Mouse (Mus musculus) cerebellum, postnatal 4 days (tissue): Measurements from ENCODE around the gene Cox10.
A peak's percentile ranks its signal among the peaks of the same experiment; 100 is the strongest.

ENCODE experiments used
- DNase-seq, 2 experiments: peaks; one replicate each; pipeline ENCODE4 v3.0.0; 2022; ENCODE audit warnings: low spot score in 2 of 2, mixed read lengths in 1 of 2

Cox10 gene

GRCm38 (mm10) chr11:64000200-64000794 lies 79.0 kb downstream of the Cox10 start:
- DNase-seq = no peak

- no peak for DNase-seq
Measured at GRCm38 (mm10) chr11:63999431-63999830, 79.8 kb downstream of the Cox10 start.

GRCm38 (mm10) chr11:63991958-63992357 lies 87.3 kb downstream of the Cox10 start:
- DNase-seq = no peak

GRCm38 (mm10) chr11:63990759-63991158 lies 88.5 kb downstream of the Cox10 start:
- no peak for DNase-seq

GRCm38 (mm10) chr11:63990311-63990710 lies 89.0 kb downstream of the Cox10 start:
- DNase-seq = no peak

GRCm38 (mm10) chr11:63988991-63989860 lies 90.0 kb downstream of the Cox10 start:
- DNase-seq = no peak

GRCm38 (mm10) chr11:63988031-63988665 lies 91.1 kb downstream of the Cox10 start:
- DNase-seq = no peak

GRCm38 (mm10) chr11:63986710-63987109 lies 92.6 kb downstream of the Cox10 start:
- peak in 1 of 2 experiments; percentile 2 for DNase-seq

GRCm38 (mm10) chr11:63985481-63985880 lies 93.8 kb downstream of the Cox10 start:
- DNase-seq = peak in 1 of 2 experiments; percentile 11

- peak in 1 of 2 experiments; percentile 14 for DNase-seq
Measured at GRCm38 (mm10) chr11:63984622-63985168, 94.6 kb downstream of the Cox10 start.

- DNase-seq = no peak
Measured at GRCm38 (mm10) chr11:63977741-63978140, 101.5 kb downstream of the Cox10 start.

- DNase-seq = no peak
Measured at GRCm38 (mm10) chr11:63976775-63977174, 102.5 kb downstream of the Cox10 start.

- DNase-seq = no peak
Measured at GRCm38 (mm10) chr11:63975260-63975899, 103.9 kb downstream of the Cox10 start.

- DNase-seq = no peak
Measured at GRCm38 (mm10) chr11:63973973-63974372, 105.3 kb downstream of the Cox10 start.

- DNase-seq = no peak
Measured at GRCm38 (mm10) chr11:63971462-63971861, 107.8 kb downstream of the Cox10 start.

- DNase-seq = no peak
Measured at GRCm38 (mm10) chr11:63970818-63971217, 108.5 kb downstream of the Cox10 start.

- no peak for DNase-seq
Measured at GRCm38 (mm10) chr11:63969205-63969910, 109.9 kb downstream of the Cox10 start.

- DNase-seq = no peak
Measured at GRCm38 (mm10) chr11:63968388-63969035, 110.8 kb downstream of the Cox10 start.

GRCm38 (mm10) chr11:63967641-63968387 lies 111.5 kb downstream of the Cox10 start:
- DNase-seq = no peak

- peak in 1 of 2 experiments; percentile 20 for DNase-seq
Measured at GRCm38 (mm10) chr11:63965437-63965836, 113.8 kb downstream of the Cox10 start.
